Mouse (Mus musculus): ENCODE data around the gene Gm28635.

Gm28635 gene

GRCm38 (mm10) chr2:84637452-84638165, 40.2 kb downstream of the Gm28635 start:
- DNase-seq (ENCODE audit: low spot score): no peak

GRCm38 (mm10) chr2:84636231-84636741, 41.6 kb downstream of the Gm28635 start:
- peak; percentile 77 for DNase-seq (ENCODE audit: low spot score)

GRCm38 (mm10) chr2:84635611-84636010, 42.2 kb downstream of the Gm28635 start:
- DNase-seq (ENCODE audit: low spot score): peak; percentile 79

GRCm38 (mm10) chr2:84634934-84635482, 42.8 kb downstream of the Gm28635 start:
- DNase-seq (ENCODE audit: low spot score): peak; percentile 71

GRCm38 (mm10) chr2:84634006-84634405, 43.8 kb downstream of the Gm28635 start:
- DNase-seq (ENCODE audit: low spot score): no peak

- peak; percentile 55 for DNase-seq (ENCODE audit: low spot score)
Measured at GRCm38 (mm10) chr2:84632999-84633398, 44.8 kb downstream of the Gm28635 start.

GRCm38 (mm10) chr2:84632001-84632400, 45.8 kb downstream of the Gm28635 start:
- DNase-seq (ENCODE audit: low spot score): no peak

- DNase-seq (ENCODE audit: low spot score): no peak
Measured at GRCm38 (mm10) chr2:84627036-84627435, 50.8 kb downstream of the Gm28635 start.

- no peak for DNase-seq (ENCODE audit: low spot score)
Measured at GRCm38 (mm10) chr2:84626366-84626975, 51.4 kb downstream of the Gm28635 start.

GRCm38 (mm10) chr2:84624201-84624600, 53.6 kb downstream of the Gm28635 start:
- no peak for DNase-seq (ENCODE audit: low spot score)

GRCm38 (mm10) chr2:84623428-84624119, 54.3 kb downstream of the Gm28635 start:
- no peak for DNase-seq (ENCODE audit: low spot score)

GRCm38 (mm10) chr2:84622668-84623067, 55.2 kb downstream of the Gm28635 start:
- no peak for DNase-seq (ENCODE audit: low spot score)

GRCm38 (mm10) chr2:84619646-84620340, 58.0 kb downstream of the Gm28635 start:
- DNase-seq (ENCODE audit: low spot score): no peak

- no peak for DNase-seq (ENCODE audit: low spot score)
Measured at GRCm38 (mm10) chr2:84618914-84619313, 58.9 kb downstream of the Gm28635 start.

GRCm38 (mm10) chr2:84617637-84618515, 60.0 kb downstream of the Gm28635 start:
- DNase-seq (ENCODE audit: low spot score): peak; percentile 65

GRCm38 (mm10) chr2:84612764-84613163, 65.1 kb downstream of the Gm28635 start:
- no peak for DNase-seq (ENCODE audit: low spot score)

GRCm38 (mm10) chr2:84607842-84608241, 70.0 kb downstream of the Gm28635 start:
- no peak for DNase-seq (ENCODE audit: low spot score)

GRCm38 (mm10) chr2:84600977-84601376, 76.9 kb downstream of the Gm28635 start:
- no peak for DNase-seq (ENCODE audit: low spot score)

GRCm38 (mm10) chr2:84599270-84599888, 78.5 kb downstream of the Gm28635 start:
- DNase-seq (ENCODE audit: low spot score): no peak

GRCm38 (mm10) chr2:84597123-84597522, 80.7 kb downstream of the Gm28635 start:
- DNase-seq (ENCODE audit: low spot score): no peak
